Mouse (Mus musculus) sigmoid colon, adult 10 weeks (tissue): ENCODE data around the gene Mup15. TPM values are rescaled to one million over a fixed set of nuclear protein-coding genes. Genes with fewer than 3 reads are reported as not detected.

Experiments used
- polyA plus RNA-seq: library from polyadenylated mRNA; stranded (reverse); fragments of 350-450 nt; fragmentation: Illumina TruSeq; extraction: RNeasy Lipid Tissue Mini Kit (QIAGEN cat#74804); gene quantifications from one replicate; pipeline ENCODE4 v1.2.3, GENCODE M21; 2014; ENCODE audit warnings: low read depth, low replicate concordance

The Mup15 gene
- not detected for polyA plus RNA-seq

DNA sequence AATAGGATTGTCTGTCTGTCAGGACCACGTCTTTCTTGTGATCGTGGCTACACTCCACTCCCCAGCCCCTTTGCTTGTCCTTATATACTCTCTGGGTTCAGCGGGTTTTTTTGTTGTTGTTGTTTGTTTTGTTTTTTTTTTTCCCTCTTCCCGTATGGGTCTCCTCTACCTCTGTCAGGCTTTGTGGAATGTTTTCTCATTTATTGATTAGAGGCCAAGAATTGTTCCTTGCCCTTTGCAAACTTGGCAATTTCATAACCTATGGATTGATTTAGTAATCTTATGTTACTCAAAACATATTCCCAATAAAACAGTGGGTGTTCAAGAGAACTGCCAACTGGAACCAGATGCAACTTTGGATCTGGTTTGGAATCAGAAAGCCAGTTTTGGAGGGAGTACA is at the start of gene Mup15:
TSS of gene Mup15 (minus strand) at position 101 of the 400 bp plus-strand sequence.

Other genes starting within 250 kb of the Mup15 start
- not detected for gene Mup13, start 211.5 kb downstream of the Mup15 start, polyA plus RNA-seq
- gene Mup14, start 135.7 kb downstream of the Mup15 start, polyA plus RNA-seq, result 2.9 TPM
- not detected for gene Mup16, start 79.8 kb upstream of the Mup15 start, polyA plus RNA-seq
- gene Mup17, start 156.1 kb upstream of the Mup15 start, polyA plus RNA-seq, result not detected
- not detected for gene Mup18, start 234.4 kb upstream of the Mup15 start, polyA plus RNA-seq